Mouse (Mus musculus): Measurements from ENCODE around the gene Zfp646.

- TF ChIP-seq CTCF (IDR thresholded peaks at IDR 0.05; ENCODE audit: borderline replicate concordance, insufficient read depth, low read length) (no peak), POLR2A (IDR thresholded peaks at IDR 0.05; ENCODE audit: low read depth, low read length) (peak; percentile 94)
These were observed 33.9 kb upstream of the Zfp646 start for GRCm38 (mm10) chr7:127842001-127842718.
